Mouse (Mus musculus) embryonic facial prominence, embryonic 12.5 days (tissue): ENCODE data around the gene Cxcl12. TPM values are rescaled to one million over a fixed set of nuclear protein-coding genes. Genes with fewer than 3 reads are reported as not detected.
A peak's percentile ranks its signal among the peaks of the same experiment; 100 is the strongest.

Experiments used
- ATAC-seq: fragments of 200-750 bp; cut with Nextera tagmentation; 2 replicates; pipeline ENCODE4 v1.8.0; 2017; ENCODE audit not compliant: insufficient number of reproducible peaks, insufficient read depth, low FRiP score, low TSS enrichment
- H3K27ac ChIP-seq: fragments of 300-500 bp; sonication (generic); 2 replicates; pipeline ENCODE4 v1.5.1; 2016; ENCODE audit warnings: mild to moderate bottlenecking
- H3K27me3 ChIP-seq: fragments of 300-500 bp; sonication (generic); 2 replicates; pipeline ENCODE4 v1.6.1; 2016; ENCODE audit warnings: mild to moderate bottlenecking, moderate library complexity
- H3K36me3 ChIP-seq: fragments of 300-500 bp; sonication (generic); 2 replicates; pipeline ENCODE4 v1.6.1; 2016; ENCODE audit warnings: mild to moderate bottlenecking
- H3K4me1 ChIP-seq: fragments of 300-500 bp; sonication (generic); 2 replicates; pipeline ENCODE4 v1.6.1; 2016
- H3K4me2 ChIP-seq: fragments of 300-500 bp; sonication (generic); replicated peaks from 2 replicates; pipeline ENCODE4 v1.6.1; 2016; ENCODE audit warnings: mild to moderate bottlenecking, moderate library complexity
- H3K4me3 ChIP-seq: fragments of 300-500 bp; sonication (generic); 2 replicates; pipeline ENCODE4 v1.5.1; 2016; ENCODE audit warnings: mild to moderate bottlenecking
- H3K9ac ChIP-seq: fragments of 300-500 bp; sonication (generic); 2 replicates; pipeline ENCODE4 v1.6.1; 2016; ENCODE audit warnings: mild to moderate bottlenecking, moderate library complexity
- H3K9me3 ChIP-seq: fragments of 300-500 bp; sonication (generic); 2 replicates; pipeline ENCODE4 v1.6.1; 2016; ENCODE audit warnings: mild to moderate bottlenecking, moderate library complexity
- WGBS: fragments of 180-500 bp; shearing (Covaris S2); methylation state at CpG from one replicate; pipeline ENCODE4 v1.1.7; 2016; 5-methylcytosine and 5-hydroxymethylcytosine counted together
- polyA plus RNA-seq: library from polyadenylated mRNA; unstranded; fragments of >200 nt; fragmentation: Nextera tagmentation; extraction: Ambion mirVana; gene quantifications from 2 replicates; pipeline ENCODE4 v1.2.1, GENCODE M21; 2016

The Cxcl12 gene
- 207 and 250 TPM in 2 replicates for polyA plus RNA-seq

GRCm38 (mm10) chr6:117168321-117169011, at the start of gene Cxcl12:
Cxcl12 (plus strand) TSS chr6:117168535.
- WGBS, result under 1% methylated on average over 56 of the region's 64 CpGs
- H3K4me1 ChIP-seq, result peaks cover 36% of the 10 kb centered on the region
- peaks cover 23% of the 10 kb centered on the region for H3K36me3 ChIP-seq
- H3K9ac ChIP-seq, result peak within 1 kb of the TSS; percentile 79
- H3K27me3 ChIP-seq, result peaks cover 8% of the 10 kb centered on the region; the same call in 1 of the 2 replicates
- peak within 1 kb of the TSS; percentile 82 for H3K4me2 ChIP-seq
- peak within 1 kb of the TSS; percentile 83 for H3K4me3 ChIP-seq
- peak within 1 kb of the TSS; percentile 63 for H3K27ac ChIP-seq
- H3K9me3 ChIP-seq, result no peaks in the 10 kb centered on the region
- ATAC-seq, result no peak

GRCm38 (mm10) chr6:117122074-117122473, 46.3 kb upstream of the Cxcl12 start:
- H3K9me3 ChIP-seq, result no peaks in the 10 kb centered on the region
- no peak for ATAC-seq
- no peaks in the 10 kb centered on the region for H3K27me3 ChIP-seq
- WGBS, result 91% methylated on average over 3 of the region's 3 CpGs
- no peaks in the 10 kb centered on the region for H3K36me3 ChIP-seq
- no peak overlapping the region for H3K27ac ChIP-seq
- no peak overlapping the region for H3K4me3 ChIP-seq
- 0 out of 2 replicates have a peak, but pooled peaks cover 7% of the 10 kb centered on the region for H3K4me1 ChIP-seq
- no peak overlapping the region for H3K9ac ChIP-seq
- H3K4me2 ChIP-seq, result no peak overlapping the region

GRCm38 (mm10) chr6:117126356-117126755, 42.0 kb upstream of the Cxcl12 start:
- no peak overlapping the region for H3K4me3 ChIP-seq
- no peak overlapping the region for H3K4me2 ChIP-seq
- no peak overlapping the region for H3K27ac ChIP-seq
- ATAC-seq, result no peak
- no peak overlapping the region for H3K9ac ChIP-seq
- H3K4me1 ChIP-seq, result peaks cover 20% of the 10 kb centered on the region; the same call in 1 of the 2 replicates
- WGBS, result 91% methylated on average over 1 of the region's 1 CpGs
- no peaks in the 10 kb centered on the region for H3K9me3 ChIP-seq
- H3K27me3 ChIP-seq, result no peaks in the 10 kb centered on the region
- H3K36me3 ChIP-seq, result no peaks in the 10 kb centered on the region

- WGBS, result 65% methylated on average over 4 of the region's 4 CpGs
- ATAC-seq, result 0 out of 2 replicates have a peak, but pooled peaks have one; percentile 18
Measured at GRCm38 (mm10) chr6:117129443-117129842, 38.9 kb upstream of the Cxcl12 start.

GRCm38 (mm10) chr6:117130680-117131111, 37.6 kb upstream of the Cxcl12 start:
- no peaks in the 10 kb centered on the region for H3K9me3 ChIP-seq
- no peak for ATAC-seq
- H3K36me3 ChIP-seq, result no peaks in the 10 kb centered on the region
- H3K4me2 ChIP-seq, result no peak overlapping the region
- WGBS, result 62% methylated on average over 15 of the region's 15 CpGs
- H3K4me3 ChIP-seq, result no peak overlapping the region
- H3K27ac ChIP-seq, result no peak overlapping the region
- no peak overlapping the region for H3K9ac ChIP-seq
- H3K4me1 ChIP-seq, result peaks cover 24% of the 10 kb centered on the region
- H3K27me3 ChIP-seq, result no peaks in the 10 kb centered on the region

More at GRCm38 (mm10) chr6:117129443-117129842, 38.9 kb upstream of the Cxcl12 start:
- Histone ChIP-seq H3K4me2 (no peak overlapping the region), H3K9ac (no peak overlapping the region), H3K4me3 (no peak overlapping the region), H3K4me1 (peaks cover 24% of the 10 kb centered on the region), H3K9me3 (no peaks in the 10 kb centered on the region), H3K27ac (no peak overlapping the region), H3K36me3 (no peaks in the 10 kb centered on the region), H3K27me3 (no peaks in the 10 kb centered on the region)

- no peak for ATAC-seq
- WGBS, result 82% methylated on average over 4 of the region's 4 CpGs
Measured at GRCm38 (mm10) chr6:117134526-117134925, 33.8 kb upstream of the Cxcl12 start.

GRCm38 (mm10) chr6:117137735-117138134, 30.6 kb upstream of the Cxcl12 start:
- no peak for ATAC-seq

More at GRCm38 (mm10) chr6:117134526-117134925, 33.8 kb upstream of the Cxcl12 start:
- Histone ChIP-seq H3K36me3 (no peaks in the 10 kb centered on the region), H3K9me3 (no peaks in the 10 kb centered on the region), H3K27me3 (no peaks in the 10 kb centered on the region), H3K4me3 (no peak overlapping the region), H3K4me2 (no peak overlapping the region), H3K9ac (no peak overlapping the region), H3K27ac (no peak overlapping the region), H3K4me1 (peaks cover 16% of the 10 kb centered on the region)

GRCm38 (mm10) chr6:117140907-117141306, 27.4 kb upstream of the Cxcl12 start:
- Histone ChIP-seq H3K27ac (no peak overlapping the region), H3K36me3 (no peaks in the 10 kb centered on the region), H3K9me3 (no peaks in the 10 kb centered on the region), H3K4me3 (no peak overlapping the region), H3K4me1 (no peaks in the 10 kb centered on the region), H3K9ac (no peak overlapping the region), H3K27me3 (no peaks in the 10 kb centered on the region), H3K4me2 (no peak overlapping the region)
- ATAC-seq, result no peak
- 80% methylated on average over 4 of the region's 4 CpGs for WGBS

More at GRCm38 (mm10) chr6:117137735-117138134, 30.6 kb upstream of the Cxcl12 start:
- no peak overlapping the region for H3K27ac ChIP-seq
- H3K27me3 ChIP-seq, result no peaks in the 10 kb centered on the region
- H3K9ac ChIP-seq, result no peak overlapping the region
- no peak overlapping the region for H3K4me2 ChIP-seq
- WGBS, result 88% methylated on average over 2 of the region's 2 CpGs
- H3K4me1 ChIP-seq, result peaks cover 2% of the 10 kb centered on the region; the same call in 1 of the 2 replicates
- H3K9me3 ChIP-seq, result no peaks in the 10 kb centered on the region
- H3K4me3 ChIP-seq, result no peak overlapping the region
- H3K36me3 ChIP-seq, result no peaks in the 10 kb centered on the region

GRCm38 (mm10) chr6:117146951-117147350, 21.4 kb upstream of the Cxcl12 start:
- Histone ChIP-seq H3K9ac (no peak overlapping the region), H3K27ac (no peak overlapping the region), H3K4me3 (no peak overlapping the region), H3K4me1 (peaks cover 19% of the 10 kb centered on the region), H3K36me3 (no peaks in the 10 kb centered on the region), H3K9me3 (no peaks in the 10 kb centered on the region), H3K4me2 (no peak overlapping the region), H3K27me3 (no peaks in the 10 kb centered on the region)
- 74% methylated on average over 10 of the region's 10 CpGs for WGBS
- no peak for ATAC-seq

GRCm38 (mm10) chr6:117151484-117152149, 16.7 kb upstream of the Cxcl12 start:
- ATAC-seq, result peak; percentile 85

GRCm38 (mm10) chr6:117153046-117153445, 15.3 kb upstream of the Cxcl12 start:
- Histone ChIP-seq H3K9me3 (no peaks in the 10 kb centered on the region), H3K4me3 (no peak overlapping the region), H3K4me1 (peaks cover 35% of the 10 kb centered on the region), H3K9ac (no peak overlapping the region), H3K27me3 (no peaks in the 10 kb centered on the region), H3K4me2 (no peak overlapping the region), H3K27ac (peak overlapping the region; percentile 62; the same call in 1 of the 2 replicates), H3K36me3 (no peaks in the 10 kb centered on the region)
- WGBS, result 61% methylated on average over 5 of the region's 5 CpGs
- ATAC-seq, result no peak

More at GRCm38 (mm10) chr6:117151484-117152149, 16.7 kb upstream of the Cxcl12 start:
- Histone ChIP-seq H3K9me3 (no peaks in the 10 kb centered on the region), H3K4me2 (peak overlapping the region; percentile 30), H3K36me3 (no peaks in the 10 kb centered on the region), H3K27me3 (no peaks in the 10 kb centered on the region), H3K9ac (no peak overlapping the region), H3K4me1 (peaks cover 35% of the 10 kb centered on the region), H3K27ac (peak overlapping the region; percentile 78), H3K4me3 (no peak overlapping the region)
- WGBS, result 6% methylated on average over 18 of the region's 18 CpGs

GRCm38 (mm10) chr6:117156846-117157245, 11.5 kb upstream of the Cxcl12 start:
- H3K4me1 ChIP-seq, result peaks cover 17% of the 10 kb centered on the region
- no peak for ATAC-seq
- WGBS, result 72% methylated on average over 4 of the region's 4 CpGs

More at GRCm38 (mm10) chr6:117156846-117157245, 11.5 kb upstream of the Cxcl12 start:
- no peak overlapping the region for H3K9ac ChIP-seq
- H3K27ac ChIP-seq, result no peak overlapping the region
- no peaks in the 10 kb centered on the region for H3K36me3 ChIP-seq
- no peaks in the 10 kb centered on the region for H3K9me3 ChIP-seq
- no peaks in the 10 kb centered on the region for H3K27me3 ChIP-seq
- H3K4me3 ChIP-seq, result no peak overlapping the region
- H3K4me2 ChIP-seq, result no peak overlapping the region
